Mouse (Mus musculus): ENCODE results near the gene Ankrd65.

GRCm38 (mm10) chr4:155759862-155760612 lies 30.2 kb upstream of the Ankrd65 start:
- TF ChIP-seq CTCF (IDR thresholded peaks at IDR 0.05; ENCODE audit: low read depth, low read length) (no peak), POLR2A (IDR thresholded peaks at IDR 0.05; ENCODE audit: borderline replicate concordance, low read depth, low read length) (no peak)

Measured in bone marrow macrophage, adult 2 months (primary cell).